Mouse (Mus musculus) olfactory bulb, adult 2 months (tissue): ENCODE results near the gene Tmem189. TPM values are rescaled to one million over a fixed set of nuclear protein-coding genes. Genes with fewer than 3 reads are reported as not detected.
A peak's percentile ranks its signal among the peaks of the same experiment; 100 is the strongest.

Experiments used
- H3K27ac ChIP-seq: fragments of 200-500 bp; 2 replicates; pipeline ENCODE4 v1.5.1; 2012; ENCODE audit warnings: low read depth, low read length; ENCODE audit not compliant: insufficient read depth
- H3K4me1 ChIP-seq: fragments of 200-500 bp; 2 replicates; pipeline ENCODE4 v1.6.1; 2012; ENCODE audit warnings: low read length; ENCODE audit not compliant: control insufficient read depth, insufficient read depth
- H3K4me3 ChIP-seq: fragments of 200-500 bp; 2 replicates; pipeline ENCODE4 v1.5.1; 2012; ENCODE audit warnings: mild to moderate bottlenecking, low read depth, low read length, moderate library complexity; ENCODE audit not compliant: insufficient read depth
- CTCF ChIP-seq: fragments of 200-500 bp; IDR thresholded peaks from 2 replicates; pipeline ENCODE4 v1.5.1; 2012; ENCODE audit warnings: low read depth, mild to moderate bottlenecking, low read length, moderate library complexity; ENCODE audit not compliant: insufficient read depth
- POLR2A ChIP-seq: fragments of 200-500 bp; IDR thresholded peaks from 2 replicates; pipeline ENCODE4 v1.6.1; 2012; ENCODE audit warnings: mild to moderate bottlenecking, low read depth, low read length, moderate library complexity; ENCODE audit not compliant: insufficient read depth
- WGBS: fragments of 180-500 bp; shearing (Covaris S2); methylation state at CpG from one replicate; pipeline ENCODE4 v1.1.7; 2018; 5-methylcytosine and 5-hydroxymethylcytosine counted together
- polyA plus RNA-seq: library from polyadenylated mRNA; stranded (reverse); fragments of >200 nt; gene quantifications from 2 replicates; pipeline ENCODE4 v1.2.4, GENCODE M21; 2012; ENCODE audit warnings: low replicate concordance; ENCODE audit not compliant: missing spikeins, insufficient read depth, insufficient read length

The Tmem189 gene
- polyA plus RNA-seq, 1 experiment: 167 TPM

DNA sequence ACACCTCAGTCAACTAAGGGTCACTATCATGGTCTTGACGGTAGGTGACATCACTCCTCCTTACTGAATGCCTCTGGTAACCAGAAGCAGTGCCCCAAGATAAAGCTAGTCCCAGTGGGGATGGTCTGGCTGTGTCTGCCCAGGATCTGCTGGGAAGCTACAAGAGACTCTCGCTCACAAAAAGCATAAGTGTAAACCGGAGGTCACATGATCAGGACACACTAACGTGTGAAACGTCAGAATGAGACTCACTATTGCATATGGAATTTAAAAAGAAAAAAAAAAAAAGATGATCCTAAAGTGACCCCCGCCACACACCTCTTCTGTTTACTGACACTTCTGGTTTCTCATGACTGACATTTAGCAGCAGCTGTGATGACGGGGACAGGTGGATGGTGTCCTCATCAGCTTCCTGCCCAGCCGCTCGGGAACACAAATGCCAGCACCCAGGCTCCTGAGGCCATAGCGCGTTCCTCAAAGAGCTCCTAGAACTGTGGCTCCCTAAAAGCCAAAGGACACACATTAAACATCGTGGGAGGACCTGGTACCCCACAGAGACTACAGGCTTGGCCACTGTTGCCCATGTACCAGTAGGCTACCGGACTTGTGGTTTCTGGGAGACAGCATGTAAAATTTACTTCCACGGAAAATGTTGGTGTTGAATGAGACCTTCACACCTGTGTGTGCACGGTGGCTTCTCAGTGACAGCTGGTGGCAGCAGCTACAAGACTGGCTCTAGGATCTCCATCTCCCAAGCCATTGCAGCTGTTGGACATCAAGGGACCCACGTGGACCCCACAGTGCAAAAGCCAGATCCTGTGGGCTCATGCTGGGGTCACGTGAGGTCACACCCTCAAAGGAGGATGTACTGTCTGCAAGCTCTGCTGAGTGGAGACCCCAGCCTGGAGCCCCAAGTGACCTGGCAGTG is 83.5 kb downstream of the Tmem189 start:
- H3K4me1 ChIP-seq: 0 out of 2 replicates have a peak, but pooled peaks cover 2% of the 10 kb centered on the region
- TF ChIP-seq CTCF (no peak), POLR2A (no peak)
- H3K4me3 ChIP-seq: no peak overlapping the region
- WGBS: 78% methylated on average over 17 of the region's 17 CpGs
- H3K27ac ChIP-seq: no peak overlapping the region

DNA sequence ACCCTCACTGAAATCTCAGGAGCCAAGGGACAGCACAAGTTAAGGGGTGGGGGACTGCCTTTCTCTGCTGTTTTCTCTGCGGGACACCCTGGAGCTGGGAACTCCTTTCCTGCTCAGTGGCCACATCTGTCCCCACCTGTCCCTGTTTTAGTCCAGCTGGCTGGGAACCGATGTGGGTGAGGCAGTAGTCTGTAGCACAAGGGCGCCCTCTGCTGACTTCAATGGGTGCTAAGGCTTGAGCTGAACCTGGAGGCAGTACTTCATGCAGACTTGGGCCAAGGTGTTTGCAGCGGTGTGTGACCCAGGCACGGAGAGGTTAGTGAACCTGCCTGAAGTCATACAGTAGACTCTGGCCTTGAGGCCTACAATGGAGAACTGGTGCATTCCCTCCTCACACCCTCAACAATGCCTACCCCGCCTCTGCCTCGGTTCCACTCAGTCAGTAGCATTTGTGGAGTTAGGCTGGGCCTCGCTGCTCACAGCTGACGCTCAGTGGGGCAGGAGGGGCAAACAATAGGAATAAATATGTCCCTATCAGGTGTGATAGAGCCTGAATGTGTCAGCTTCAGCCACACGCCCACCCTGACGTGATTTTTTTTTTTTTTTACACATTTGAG is 84.3 kb downstream of the Tmem189 start:
- Histone ChIP-seq H3K4me3 (no peak overlapping the region), H3K4me1 (0 out of 2 replicates have a peak, but pooled peaks cover 2% of the 10 kb centered on the region), H3K27ac (no peak overlapping the region)
- WGBS: 38% methylated on average over 11 of the region's 11 CpGs
- no peak for TF ChIP-seq POLR2A
- TF ChIP-seq CTCF: peak; percentile 90

DNA sequence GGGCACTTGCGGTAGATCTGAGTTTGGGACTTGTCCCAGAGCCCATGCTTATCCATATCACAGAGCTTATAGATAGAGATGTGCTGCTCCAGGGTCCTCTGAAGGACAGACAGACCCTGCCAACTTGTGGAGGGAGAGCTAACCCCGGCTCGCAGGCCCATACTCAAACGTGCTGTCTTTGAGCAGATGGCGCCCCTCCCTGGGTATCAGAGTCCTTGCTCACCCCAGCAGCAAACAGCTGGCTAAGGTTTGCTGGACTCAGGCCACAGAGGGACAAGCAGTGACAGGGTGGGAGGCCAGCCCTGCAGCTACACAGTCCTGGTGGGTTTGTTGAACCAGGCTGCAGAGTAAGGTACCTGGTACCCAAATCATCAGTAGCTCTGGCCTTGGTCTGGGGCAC is 86.6 kb downstream of the Tmem189 start:
- Histone ChIP-seq H3K4me1 (0 out of 2 replicates have a peak, but pooled peaks cover 2% of the 10 kb centered on the region), H3K4me3 (no peak overlapping the region), H3K27ac (no peak overlapping the region)
- WGBS: 81% methylated on average over 5 of the region's 5 CpGs
- no peak for TF ChIP-seq CTCF

DNA sequence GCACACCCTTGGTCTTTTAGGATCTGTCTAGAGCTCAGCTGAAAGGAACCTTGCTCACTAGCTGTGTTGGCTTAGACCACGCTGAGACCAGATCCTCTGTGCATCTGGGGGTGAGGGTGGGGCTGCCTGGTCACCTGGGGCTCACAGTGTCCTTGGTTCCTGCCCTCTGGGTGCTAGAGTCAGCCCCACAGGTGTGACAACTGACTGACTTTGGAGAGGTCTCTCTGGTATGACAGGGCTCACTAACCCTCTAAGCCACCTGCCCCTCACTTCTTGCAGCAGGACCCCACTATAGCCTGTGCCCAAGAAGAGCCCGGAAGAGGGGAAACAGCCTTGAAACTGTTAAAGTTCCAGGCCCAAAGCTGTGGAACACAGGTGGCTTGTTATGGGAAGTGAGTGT is 87.3 kb downstream of the Tmem189 start:
- Histone ChIP-seq H3K27ac (no peak overlapping the region), H3K4me1 (peaks cover 7% of the 10 kb centered on the region), H3K4me3 (no peak overlapping the region)
- WGBS: 95% methylated on average over 2 of the region's 2 CpGs
- TF ChIP-seq CTCF (no peak), POLR2A (no peak)

DNA sequence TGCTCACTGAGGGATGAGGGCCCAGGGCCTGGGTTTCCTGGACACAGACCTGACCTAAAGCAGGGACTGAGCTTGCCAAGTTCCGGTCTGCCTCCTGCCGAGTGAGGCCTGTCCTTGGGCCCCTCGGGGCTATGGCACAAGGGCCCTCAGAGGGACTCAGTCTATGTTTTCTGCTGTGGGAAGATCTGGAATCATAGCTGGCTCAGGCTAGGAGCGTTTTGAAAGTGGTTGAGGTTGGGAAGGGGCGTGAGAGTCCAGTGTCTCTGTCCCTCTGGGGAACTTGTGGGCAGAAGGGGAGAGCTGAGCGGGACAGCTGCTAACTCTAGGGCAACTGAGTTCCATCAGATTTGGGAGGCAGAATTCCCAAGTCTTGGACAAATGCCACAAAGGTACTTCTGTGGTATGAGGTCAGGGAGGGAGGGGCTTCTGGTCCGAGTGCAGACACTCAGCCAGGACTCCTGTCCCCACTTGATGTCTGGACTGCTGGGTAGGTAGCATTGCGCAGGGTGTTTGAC is 89.1 kb downstream of the Tmem189 start:
- no peak for TF ChIP-seq CTCF
- no peak for TF ChIP-seq POLR2A
- Histone ChIP-seq H3K4me3 (no peak overlapping the region), H3K4me1 (peaks cover 24% of the 10 kb centered on the region), H3K27ac (no peak overlapping the region)
- WGBS: 86% methylated on average over 8 of the region's 8 CpGs

DNA sequence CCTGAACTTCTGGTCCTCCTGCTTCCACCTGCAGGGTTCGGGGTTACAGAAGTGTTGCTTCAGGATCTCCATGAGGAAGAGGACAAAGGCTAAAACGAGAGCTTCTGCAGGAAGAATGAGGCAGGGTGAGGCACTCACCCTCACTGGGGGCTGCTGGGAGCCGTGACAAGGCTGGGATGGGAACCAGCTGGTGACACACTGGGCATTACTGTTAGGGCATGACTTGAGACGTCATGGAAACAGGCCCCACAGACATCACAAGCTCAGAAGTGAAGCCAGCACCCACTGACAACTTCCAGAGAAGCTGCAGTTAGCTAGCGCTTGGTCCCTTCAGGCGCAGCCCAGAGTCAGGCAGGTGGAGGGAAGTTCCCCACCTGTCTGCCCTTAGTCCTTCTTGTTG is 89.7 kb downstream of the Tmem189 start:
- H3K4me3 ChIP-seq: no peak overlapping the region
- peaks cover 27% of the 10 kb centered on the region for H3K4me1 ChIP-seq
- H3K27ac ChIP-seq: no peak overlapping the region
- no peak for TF ChIP-seq POLR2A
- no peak for TF ChIP-seq CTCF
- 83% methylated on average over 6 of the region's 6 CpGs for WGBS

DNA sequence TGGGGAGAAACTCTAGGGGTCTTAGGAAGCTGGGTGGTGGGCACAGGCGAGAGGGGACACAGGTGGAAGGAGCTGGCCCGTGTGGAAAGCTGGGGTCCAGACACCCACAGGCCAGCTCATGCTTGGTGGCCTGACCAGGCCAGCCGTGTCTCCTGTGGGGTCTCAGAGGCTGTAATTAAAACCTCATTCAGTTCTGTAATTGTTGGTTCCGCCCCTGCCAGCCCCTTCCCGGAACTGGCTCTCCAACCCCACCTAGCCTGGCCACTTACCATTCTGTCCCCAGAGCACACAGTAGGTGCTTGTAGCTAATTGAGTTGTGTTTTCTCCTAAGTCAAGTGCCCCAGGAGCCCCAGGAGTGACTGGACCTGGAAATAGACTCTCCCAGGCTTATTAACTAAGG is 90.4 kb downstream of the Tmem189 start:
- WGBS: 85% methylated on average over 5 of the region's 5 CpGs
- TF ChIP-seq CTCF: no peak
- TF ChIP-seq POLR2A: no peak
- Histone ChIP-seq H3K4me3 (no peak overlapping the region), H3K4me1 (peaks cover 34% of the 10 kb centered on the region), H3K27ac (no peak overlapping the region)

DNA sequence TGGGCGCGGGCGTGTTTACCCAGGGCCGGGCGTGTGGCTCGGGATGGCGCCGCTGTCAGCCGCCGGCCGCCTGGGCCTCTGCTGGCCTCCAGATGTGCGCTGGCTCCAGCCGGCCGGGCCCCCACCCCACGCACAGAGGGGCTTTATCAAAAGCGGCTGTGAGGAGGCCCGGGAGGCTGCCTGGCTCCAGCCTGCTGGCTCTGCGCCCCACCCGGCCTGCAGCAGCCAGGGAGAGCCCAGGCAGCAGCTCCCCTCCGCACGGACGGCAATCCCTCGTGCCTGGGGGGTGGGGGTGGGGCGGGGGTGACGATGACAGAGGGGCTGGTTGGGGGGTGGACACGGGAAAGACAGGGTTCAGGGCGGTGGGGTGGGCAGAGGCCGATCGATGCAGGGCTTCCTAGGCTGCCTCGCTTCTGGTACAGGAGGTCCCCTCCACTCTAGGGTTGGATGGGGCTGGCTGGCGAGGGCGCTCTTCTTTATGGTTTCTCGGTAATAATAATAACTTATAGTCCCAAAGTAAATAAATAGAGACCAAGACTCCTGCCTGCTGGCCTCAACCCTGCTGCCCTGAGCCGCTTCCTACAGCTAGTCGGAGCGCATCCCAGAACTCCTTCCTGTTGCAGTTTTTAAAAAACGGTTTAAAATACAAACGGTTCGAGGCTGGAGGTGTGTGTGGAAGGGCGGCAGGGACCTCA is 92.0 kb downstream of the Tmem189 start:
- TF ChIP-seq CTCF: no peak
- no peak for TF ChIP-seq POLR2A
- H3K4me3 ChIP-seq: no peak overlapping the region
- 45% methylated on average over 39 of the region's 40 CpGs for WGBS

More for the DNA sequence above, 92.0 kb downstream of the Tmem189 start:
- H3K4me1 ChIP-seq: peaks cover 44% of the 10 kb centered on the region
- H3K27ac ChIP-seq: no peak overlapping the region
